Mouse (Mus musculus) limb, embryonic 11.5 days (tissue): ENCODE results near the gene Ttll5. TPM values are rescaled to one million over a fixed set of nuclear protein-coding genes. Genes with fewer than 3 reads are reported as not detected.

Experiments
- ATAC-seq: fragments of 200-750 bp; cut with Nextera tagmentation; 2 replicates; pipeline ENCODE4 v1.8.0; 2017; ENCODE audit warnings: low read depth; ENCODE audit not compliant: insufficient number of reproducible peaks, low FRiP score, low TSS enrichment
- DNase-seq: peaks from one replicate; pipeline ENCODE4 v3.0.0-alpha.2; 2015; ENCODE audit warnings: low spot score
- H3K27ac ChIP-seq: fragments of 300-500 bp; sonication (generic); replicated peaks from 2 replicates; pipeline ENCODE4 v1.5.1; 2014; ENCODE audit warnings: low read depth, mild to moderate bottlenecking, low read length
- H3K27me3 ChIP-seq: fragments of 300-500 bp; sonication (generic); 2 replicates; pipeline ENCODE4 v1.6.1; 2014; ENCODE audit warnings: mild to moderate bottlenecking, low read length, mixed read lengths; ENCODE audit not compliant: control insufficient read depth, insufficient read depth
- H3K36me3 ChIP-seq: fragments of 300-500 bp; sonication (generic); 2 replicates; pipeline ENCODE4 v1.6.1; 2014; ENCODE audit warnings: mild to moderate bottlenecking, low read length, moderate library complexity, mixed read lengths; ENCODE audit not compliant: control insufficient read depth, insufficient read depth
- H3K4me1 ChIP-seq: fragments of 300-500 bp; sonication (generic); 2 replicates; pipeline ENCODE4 v1.6.1; 2014; ENCODE audit warnings: low read length, mixed read lengths; ENCODE audit not compliant: control insufficient read depth, insufficient read depth
- H3K4me2 ChIP-seq: fragments of 300-500 bp; sonication (generic); 2 replicates; pipeline ENCODE4 v1.6.1; 2014; ENCODE audit warnings: low read depth, mild to moderate bottlenecking, moderate library complexity; ENCODE audit not compliant: severe bottlenecking
- H3K4me3 ChIP-seq: fragments of 300-500 bp; sonication (generic); 2 replicates; pipeline ENCODE4 v1.5.1; 2014; ENCODE audit warnings: low read depth, low read length
- H3K9ac ChIP-seq: fragments of 300-500 bp; sonication (generic); 2 replicates; pipeline ENCODE4 v1.6.1; 2014; ENCODE audit warnings: mild to moderate bottlenecking, low read length
- H3K9me3 ChIP-seq: fragments of 300-500 bp; sonication (generic); 2 replicates; pipeline ENCODE4 v1.6.1; 2016; ENCODE audit warnings: low read length; ENCODE audit not compliant: control insufficient read depth
- WGBS: fragments of 180-500 bp; shearing (Covaris S2); extraction: QIAGEN DNeasy Blood & Tissue Kit; methylation state at CpG from one replicate; pipeline ENCODE4 v1.1.7; 2014; 5-methylcytosine and 5-hydroxymethylcytosine counted together
- polyA plus RNA-seq: library from polyadenylated mRNA; unstranded; fragments of >200 nt; fragmentation: Nextera tagmentation; extraction: Ambion mirVana; gene quantifications from 2 replicates; pipeline ENCODE4 v1.2.1, GENCODE M21; 2014

Ttll5 gene
- polyA plus RNA-seq, 1 experiment from 2014 or later, result 22.4 TPM

- H3K36me3 ChIP-seq, result no peaks in the 10 kb centered on the region
- no peaks in the 10 kb centered on the region for H3K9me3 ChIP-seq
- peak within 1 kb of the TSS; percentile 65 for H3K4me2 ChIP-seq
- peak within 1 kb of the TSS; percentile 64 for H3K9ac ChIP-seq
- H3K4me3 ChIP-seq, result peak within 1 kb of the TSS; percentile 68
- no peak within 1 kb of the TSS for H3K27ac ChIP-seq
- no peaks in the 10 kb centered on the region for H3K27me3 ChIP-seq
- peaks cover 10% of the 10 kb centered on the region for H3K4me1 ChIP-seq
- WGBS, result under 1% methylated on average over 35 of the region's 35 CpGs
- ATAC-seq, result peak; percentile 15; the same call in 1 of the 2 replicates
- peak; percentile 92 for DNase-seq
These were observed 258.1 kb downstream of the Ttll5 start, which contains the start of gene Ift43 for GRCm38 (mm10) chr12:86082481-86083012. TSS of gene Ift43 (plus strand) at chr12:86082541.

- Histone ChIP-seq H3K9ac (no peak overlapping the region), H3K27me3 (no peaks in the 10 kb centered on the region), H3K4me1 (peaks cover 5% of the 10 kb centered on the region; the same call in 1 of the 2 replicates), H3K9me3 (no peaks in the 10 kb centered on the region), H3K4me3 (no peak overlapping the region), H3K4me2 (no peak overlapping the region), H3K27ac (no peak overlapping the region), H3K36me3 (no peaks in the 10 kb centered on the region)
- WGBS, result 84% methylated on average over 7 of the region's 7 CpGs
- DNase-seq (no peak), ATAC-seq (no peak)
These were observed 261.4 kb downstream of the Ttll5 start for GRCm38 (mm10) chr12:86085873-86086272.

- H3K4me2 ChIP-seq, result no peak overlapping the region
- no peak overlapping the region for H3K9ac ChIP-seq
- no peak overlapping the region for H3K27ac ChIP-seq
- H3K4me3 ChIP-seq, result no peak overlapping the region
- H3K27me3 ChIP-seq, result no peaks in the 10 kb centered on the region
- ATAC-seq (no peak), DNase-seq (no peak)
- 78% methylated on average over 8 of the region's 8 CpGs for WGBS
- H3K4me1 ChIP-seq, result peaks cover 11% of the 10 kb centered on the region; the same call in 1 of the 2 replicates
- no peaks in the 10 kb centered on the region for H3K36me3 ChIP-seq
- H3K9me3 ChIP-seq, result no peaks in the 10 kb centered on the region
These were observed 262.1 kb downstream of the Ttll5 start for GRCm38 (mm10) chr12:86086550-86086949.

- H3K4me3 ChIP-seq, result no peak overlapping the region
- no peak for DNase-seq
- H3K27me3 ChIP-seq, result no peaks in the 10 kb centered on the region
- 78% methylated on average over 7 of the region's 7 CpGs for WGBS
- peaks cover 14% of the 10 kb centered on the region for H3K4me1 ChIP-seq
- no peak for ATAC-seq
- H3K27ac ChIP-seq, result no peak overlapping the region
- no peaks in the 10 kb centered on the region for H3K9me3 ChIP-seq
- H3K9ac ChIP-seq, result no peak overlapping the region
- no peak overlapping the region for H3K4me2 ChIP-seq
- no peaks in the 10 kb centered on the region for H3K36me3 ChIP-seq
These were observed 263.6 kb downstream of the Ttll5 start for GRCm38 (mm10) chr12:86088042-86088441.

GRCm38 (mm10) chr12:86090764-86091163, 266.3 kb downstream of the Ttll5 start:
- peaks cover 11% of the 10 kb centered on the region for H3K4me1 ChIP-seq
- H3K9me3 ChIP-seq, result no peaks in the 10 kb centered on the region
- H3K27ac ChIP-seq, result no peak overlapping the region
- no peaks in the 10 kb centered on the region for H3K36me3 ChIP-seq
- 78% methylated on average over 4 of the region's 4 CpGs for WGBS
- H3K4me2 ChIP-seq, result no peak overlapping the region
- DNase-seq (no peak), ATAC-seq (no peak)
- no peak overlapping the region for H3K4me3 ChIP-seq
- no peak overlapping the region for H3K9ac ChIP-seq
- H3K27me3 ChIP-seq, result no peaks in the 10 kb centered on the region

- Histone ChIP-seq H3K27me3 (no peaks in the 10 kb centered on the region), H3K9ac (no peak overlapping the region), H3K4me1 (peaks cover 11% of the 10 kb centered on the region), H3K36me3 (no peaks in the 10 kb centered on the region), H3K4me2 (no peak overlapping the region), H3K27ac (no peak overlapping the region), H3K4me3 (no peak overlapping the region), H3K9me3 (no peaks in the 10 kb centered on the region)
- DNase-seq (peak; percentile 32), ATAC-seq (no peak)
- 46% methylated on average over 18 of the region's 18 CpGs for WGBS
These were observed 267.2 kb downstream of the Ttll5 start for GRCm38 (mm10) chr12:86091601-86092132.

- no peak overlapping the region for H3K4me3 ChIP-seq
- no peaks in the 10 kb centered on the region for H3K36me3 ChIP-seq
- no peak for ATAC-seq
- H3K9me3 ChIP-seq, result no peaks in the 10 kb centered on the region
- no peak for DNase-seq
- H3K4me1 ChIP-seq, result peaks cover 11% of the 10 kb centered on the region
- H3K27ac ChIP-seq, result no peak overlapping the region
- no peak overlapping the region for H3K4me2 ChIP-seq
- no peak overlapping the region for H3K9ac ChIP-seq
- no peaks in the 10 kb centered on the region for H3K27me3 ChIP-seq
- 92% methylated on average over 4 of the region's 4 CpGs for WGBS
These were observed 269.6 kb downstream of the Ttll5 start for GRCm38 (mm10) chr12:86094075-86094474.

- H3K4me3 ChIP-seq, result no peak overlapping the region
- WGBS, result 89% methylated on average over 4 of the region's 4 CpGs
- H3K9me3 ChIP-seq, result no peaks in the 10 kb centered on the region
- DNase-seq (no peak), ATAC-seq (no peak)
- no peak overlapping the region for H3K4me2 ChIP-seq
- H3K4me1 ChIP-seq, result peaks cover 11% of the 10 kb centered on the region
- no peak overlapping the region for H3K9ac ChIP-seq
- H3K27ac ChIP-seq, result no peak overlapping the region
- H3K36me3 ChIP-seq, result no peaks in the 10 kb centered on the region
- no peaks in the 10 kb centered on the region for H3K27me3 ChIP-seq
These were observed 271.3 kb downstream of the Ttll5 start for GRCm38 (mm10) chr12:86095806-86096205.

GRCm38 (mm10) chr12:86097781-86098180, 273.3 kb downstream of the Ttll5 start:
- Histone ChIP-seq H3K27ac (no peak overlapping the region), H3K9me3 (no peaks in the 10 kb centered on the region), H3K4me2 (no peak overlapping the region), H3K27me3 (no peaks in the 10 kb centered on the region), H3K4me1 (no peaks in the 10 kb centered on the region), H3K36me3 (no peaks in the 10 kb centered on the region), H3K4me3 (no peak overlapping the region), H3K9ac (no peak overlapping the region)
- WGBS, result 89% methylated on average over 11 of the region's 11 CpGs
- ATAC-seq (no peak), DNase-seq (no peak)
